Mouse (Mus musculus) embryonic facial prominence, embryonic 14.5 days (tissue): ENCODE results near the gene Ifi35. TPM values are rescaled to one million over a fixed set of nuclear protein-coding genes. Genes with fewer than 3 reads are reported as not detected.

ENCODE experiments used
- ATAC-seq: fragments of 200-750 bp; cut with Nextera tagmentation; 2 replicates; pipeline ENCODE4 v1.8.0; 2017; ENCODE audit warnings: low read depth, moderate number of reproducible peaks, moderate TSS enrichment
- DNase-seq: peaks from one replicate; pipeline ENCODE4 v3.0.0-alpha.2; 2015; ENCODE audit warnings: low spot score
- H3K27ac ChIP-seq: fragments of 300-500 bp; sonication (generic); replicated peaks from 2 replicates; pipeline ENCODE4 v1.5.1; 2014; ENCODE audit warnings: low read depth, mild to moderate bottlenecking, low read length, moderate library complexity
- H3K27me3 ChIP-seq: fragments of 300-500 bp; sonication (generic); replicated peaks from 2 replicates; pipeline ENCODE4 v1.6.1; 2014; ENCODE audit warnings: low read length; ENCODE audit not compliant: control insufficient read depth, insufficient read depth
- H3K36me3 ChIP-seq: fragments of 300-500 bp; sonication (generic); 2 replicates; pipeline ENCODE4 v1.6.1; 2014; ENCODE audit warnings: low read length, mixed read lengths; ENCODE audit not compliant: control insufficient read depth, insufficient read depth
- H3K4me1 ChIP-seq: fragments of 300-500 bp; sonication (generic); 2 replicates; pipeline ENCODE4 v1.6.1; 2014; ENCODE audit warnings: antibody characterized with exemption, low read length; ENCODE audit not compliant: control insufficient read depth, insufficient read depth
- H3K4me2 ChIP-seq: fragments of 300-500 bp; sonication (generic); 2 replicates; pipeline ENCODE4 v1.6.1; 2014; ENCODE audit warnings: low read depth, mild to moderate bottlenecking, low read length, moderate library complexity, mixed read lengths
- H3K4me3 ChIP-seq: fragments of 300-500 bp; sonication (generic); 2 replicates; pipeline ENCODE4 v1.5.1; 2014; ENCODE audit warnings: low read depth, mild to moderate bottlenecking, low read length
- H3K9ac ChIP-seq: fragments of 300-500 bp; sonication (generic); 2 replicates; pipeline ENCODE4 v1.6.1; 2014; ENCODE audit warnings: low read depth, mild to moderate bottlenecking, low read length, moderate library complexity, mixed read lengths
- H3K9me3 ChIP-seq: fragments of 300-500 bp; sonication (generic); 2 replicates; pipeline ENCODE4 v1.6.1; 2016; ENCODE audit warnings: low read length; ENCODE audit not compliant: control insufficient read depth
- WGBS: fragments of 180-500 bp; shearing (Covaris S2); extraction: QIAGEN DNeasy Blood & Tissue Kit; methylation state at CpG from one replicate; pipeline ENCODE4 v1.1.7; 2014; 5-methylcytosine and 5-hydroxymethylcytosine counted together
- microRNA-seq: library from miRNA; unstranded; fragments of <30 nt; microRNA quantifications from one replicate; pipeline ENCODE4, GENCODE M21; 2016; ENCODE audit warnings: borderline number of aligned reads
- polyA plus RNA-seq: library from polyadenylated mRNA; unstranded; fragments of >200 nt; fragmentation: Nextera tagmentation; extraction: Ambion mirVana; gene quantifications from 2 replicates; pipeline ENCODE4 v1.2.1, GENCODE M21; 2014

Ifi35 gene
- polyA plus RNA-seq, 1 experiment from 2014 or later: 14.3 TPM

- Histone ChIP-seq H3K9me3 (no peaks in the 10 kb centered on the region), H3K27ac (no peak overlapping the region), H3K4me3 (no peak overlapping the region), H3K9ac (no peak overlapping the region), H3K4me1 (no peaks in the 10 kb centered on the region), H3K4me2 (no peak overlapping the region), H3K27me3 (no peaks in the 10 kb centered on the region), H3K36me3 (peaks cover 41% of the 10 kb centered on the region)
- ATAC-seq (no peak), DNase-seq (no peak)
- 91% methylated on average over 5 of the region's 5 CpGs for WGBS
Measured at GRCm38 (mm10) chr11:101506269-101506780, 58.1 kb downstream of the Ifi35 start.

GRCm38 (mm10) chr11:101507090-101507489 lies 58.9 kb downstream of the Ifi35 start:
- 94% methylated on average over 7 of the region's 7 CpGs for WGBS
- Histone ChIP-seq H3K36me3 (peaks cover 39% of the 10 kb centered on the region), H3K27ac (no peak overlapping the region), H3K4me2 (no peak overlapping the region), H3K4me1 (no peaks in the 10 kb centered on the region), H3K4me3 (no peak overlapping the region), H3K27me3 (no peaks in the 10 kb centered on the region), H3K9ac (no peak overlapping the region), H3K9me3 (no peaks in the 10 kb centered on the region)
- no peak for DNase-seq
- no peak for ATAC-seq

Small RNA genes within 50 kb of the gene (microRNA-seq; reads per million reads assigned to microRNA genes)
- gene Mir6929: 0.83 reads per million

Other genes with a start within 250 kb of the Ifi35 start
- gene Ezh1, start 221.9 kb upstream of the Ifi35 start, polyA plus RNA-seq: 14.8 and 15.5 TPM in 2 replicates
- gene Ramp2, start 202.4 kb upstream of the Ifi35 start, polyA plus RNA-seq: 128 and 154 TPM in 2 replicates
- gene Vps25, start 194.7 kb upstream of the Ifi35 start, polyA plus RNA-seq: 111 and 116 TPM in 2 replicates
- 10.7 and 11.9 TPM in 2 replicates for gene Wnk4, start 187.8 kb upstream of the Ifi35 start, polyA plus RNA-seq
- 0.90 and 1.6 TPM in 2 replicates for gene Cntd1, start 169.4 kb upstream of the Ifi35 start, polyA plus RNA-seq
- gene Coa3, start 169.3 kb upstream of the Ifi35 start, polyA plus RNA-seq: 180 and 181 TPM in 2 replicates
- 134 and 139 TPM in 2 replicates for gene Becn1, start 146.1 kb upstream of the Ifi35 start, polyA plus RNA-seq
- 98.0 and 106 TPM in 2 replicates for gene Psme3, start 132.2 kb upstream of the Ifi35 start, polyA plus RNA-seq
- gene Aoc2, start 123.3 kb upstream of the Ifi35 start, polyA plus RNA-seq: 0.75 and 0.82 TPM in 2 replicates
- gene Aoc3, start 117.8 kb upstream of the Ifi35 start, polyA plus RNA-seq: 2.0 and 2.4 TPM in 2 replicates
- gene G6pc, start 80.8 kb upstream of the Ifi35 start, polyA plus RNA-seq: not detected in 2 replicates
- 43.4 and 59.3 TPM in 2 replicates for gene Aarsd1, start 30.8 kb upstream of the Ifi35 start, polyA plus RNA-seq
- gene Gm27029, start 23.6 kb upstream of the Ifi35 start, polyA plus RNA-seq: 13.4 and 16.0 TPM in 2 replicates
- 16.2 and 17.3 TPM in 2 replicates for gene Rundc1, start 23.3 kb upstream of the Ifi35 start, polyA plus RNA-seq
- 35.5 and 37.1 TPM in 2 replicates for gene Ptges3l, start 23.1 kb upstream of the Ifi35 start, polyA plus RNA-seq
- 376 and 406 TPM in 2 replicates for gene Rpl27, start 6.1 kb upstream of the Ifi35 start, polyA plus RNA-seq
- gene Rnd2, start 16.6 kb downstream of the Ifi35 start, polyA plus RNA-seq: 7.4 and 9.8 TPM in 2 replicates
- 50.4 and 51.0 TPM in 2 replicates for gene Vat1, start 17.8 kb downstream of the Ifi35 start, polyA plus RNA-seq
- gene Brca1, start 103.5 kb downstream of the Ifi35 start, polyA plus RNA-seq: 10.4 and 11.3 TPM in 2 replicates
- gene Nbr1, start 103.7 kb downstream of the Ifi35 start, polyA plus RNA-seq: 63.6 and 70.6 TPM in 2 replicates
- gene Tmem106a, start 133.8 kb downstream of the Ifi35 start, polyA plus RNA-seq: 5.9 and 6.5 TPM in 2 replicates
- gene Gm11634, start 150.8 kb downstream of the Ifi35 start, polyA plus RNA-seq: not detected in 2 replicates
- gene Rdm1, start 178.8 kb downstream of the Ifi35 start, polyA plus RNA-seq: 34.9 and 39.4 TPM in 2 replicates
- 4.2 and 4.7 TPM in 2 replicates for gene Arl4d, start 217.1 kb downstream of the Ifi35 start, polyA plus RNA-seq